Mouse (Mus musculus): ENCODE results near the gene Acsl1.

DNA sequence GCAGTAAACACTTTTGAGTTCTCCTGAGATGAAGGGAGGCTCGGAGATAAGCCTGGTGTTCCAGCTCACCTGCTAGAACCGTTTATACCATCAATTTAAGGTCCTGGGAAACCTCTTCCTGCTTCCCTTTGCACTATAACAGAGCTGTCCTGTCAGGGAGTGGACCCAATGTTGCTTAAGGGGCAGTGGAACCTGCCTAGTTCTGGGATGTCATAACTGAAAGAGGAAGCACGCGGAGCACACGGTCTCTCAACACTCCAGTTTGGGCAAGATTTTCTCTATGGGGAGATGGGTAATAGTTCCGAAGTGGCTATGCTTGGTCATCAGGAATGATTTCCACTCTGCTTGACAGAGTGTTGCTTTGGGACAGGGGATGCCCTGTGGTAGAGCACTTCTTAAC, 49.8 kb downstream of the Acsl1 start:
- TF ChIP-seq CTCF (IDR thresholded peaks at IDR 0.05 in 2 of 3, conservative IDR thresholded peaks at IDR 0.05 in 1 of 3; ENCODE audit: control insufficient read depth in 1 of 3, insufficient read depth in 1 of 3, low read depth in 2 of 3, low read length in 3 of 3, poor library complexity in 1 of 3, severe bottlenecking in 1 of 3) (no peak), EP300 (IDR thresholded peaks at IDR 0.05; ENCODE audit: low read depth in 1 of 2, low read length in 2 of 2) (no peak), ELF1 (IDR thresholded peaks at IDR 0.05; ENCODE audit: low read depth, low read length) (no peak), SMC3 (IDR thresholded peaks at IDR 0.05; ENCODE audit: low read depth, low read length) (no peak), TCF12 (IDR thresholded peaks at IDR 0.05; ENCODE audit: low read depth, low read length) (no peak), POLR2A (IDR thresholded peaks at IDR 0.05; ENCODE audit: control insufficient read depth in 1 of 2, insufficient read depth in 1 of 2, low read depth in 1 of 2, low read length in 2 of 2, poor library complexity in 1 of 2) (no peak), MEF2A (IDR thresholded peaks at IDR 0.05; ENCODE audit: extremely low read depth, insufficient replicate concordance, low read depth, low read length, poor library complexity, severe bottlenecking) (no peak), ZMIZ1 (IDR thresholded peaks at IDR 0.05; ENCODE audit: low read depth, low read length) (no peak), UBTF (IDR thresholded peaks at IDR 0.05; ENCODE audit: borderline replicate concordance, insufficient read depth, low read depth, low read length) (no peak)
